Mouse (Mus musculus) cerebellum, adult 11-12 months (tissue): Measurements from ENCODE around the gene Il25.
A peak's percentile ranks its signal among the peaks of the same experiment; 100 is the strongest.
"Not testable (repeated sequence)": the region's sequence is repeated elsewhere in the genome, so short reads cannot be mapped to it uniquely, and the experiment has no call there.

Source experiments
- DNase-seq: peaks from one replicate; pipeline ENCODE4 v3.0.0; 2022

Il25 gene

DNA sequence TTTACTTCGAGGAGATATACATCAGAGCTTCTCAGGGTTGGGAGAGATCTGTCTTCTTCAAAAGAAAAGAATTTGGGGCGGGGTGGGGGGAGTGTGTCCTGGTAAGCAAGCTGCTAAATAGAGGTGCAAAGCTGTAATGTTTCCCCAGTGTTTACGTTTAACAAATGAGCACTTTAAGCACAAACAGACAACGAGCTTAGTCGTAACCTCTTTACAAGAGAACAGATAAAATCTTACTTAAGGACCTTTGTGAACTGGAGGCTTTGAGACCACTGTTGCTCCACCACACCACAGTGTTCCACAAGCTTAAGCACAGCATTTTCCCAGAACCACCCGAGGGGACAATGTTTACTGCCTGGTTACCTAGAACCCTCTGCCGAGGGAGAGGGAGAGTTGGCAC lies 5.2 kb upstream of the Il25 start:
- DNase-seq = no peak

DNA sequence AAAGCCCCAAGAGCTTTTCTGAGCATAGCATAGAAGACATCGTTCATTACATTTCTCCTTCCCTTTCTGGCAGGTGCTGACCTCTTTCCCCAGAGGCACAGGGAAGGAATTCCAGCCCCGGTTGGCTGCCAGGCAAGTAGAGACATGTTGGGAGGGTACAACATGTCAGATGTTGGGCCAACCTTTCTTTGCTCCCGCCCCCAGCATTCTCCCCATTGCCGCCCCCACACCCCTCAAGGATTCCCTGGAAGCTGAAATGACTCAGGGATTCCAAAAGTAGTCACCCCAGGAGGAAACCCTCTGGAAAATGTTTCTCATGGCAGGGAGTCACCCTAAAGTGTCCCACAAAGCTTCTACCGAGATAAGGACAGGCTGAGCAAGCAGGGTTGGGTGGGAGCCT lies 2.7 kb upstream of the Il25 start:
- DNase-seq = no peak

- DNase-seq = no peak
These were observed 2.1 kb upstream of the Il25 start for GRCm38 (mm10) chr14:54930431-54930830.

DNA sequence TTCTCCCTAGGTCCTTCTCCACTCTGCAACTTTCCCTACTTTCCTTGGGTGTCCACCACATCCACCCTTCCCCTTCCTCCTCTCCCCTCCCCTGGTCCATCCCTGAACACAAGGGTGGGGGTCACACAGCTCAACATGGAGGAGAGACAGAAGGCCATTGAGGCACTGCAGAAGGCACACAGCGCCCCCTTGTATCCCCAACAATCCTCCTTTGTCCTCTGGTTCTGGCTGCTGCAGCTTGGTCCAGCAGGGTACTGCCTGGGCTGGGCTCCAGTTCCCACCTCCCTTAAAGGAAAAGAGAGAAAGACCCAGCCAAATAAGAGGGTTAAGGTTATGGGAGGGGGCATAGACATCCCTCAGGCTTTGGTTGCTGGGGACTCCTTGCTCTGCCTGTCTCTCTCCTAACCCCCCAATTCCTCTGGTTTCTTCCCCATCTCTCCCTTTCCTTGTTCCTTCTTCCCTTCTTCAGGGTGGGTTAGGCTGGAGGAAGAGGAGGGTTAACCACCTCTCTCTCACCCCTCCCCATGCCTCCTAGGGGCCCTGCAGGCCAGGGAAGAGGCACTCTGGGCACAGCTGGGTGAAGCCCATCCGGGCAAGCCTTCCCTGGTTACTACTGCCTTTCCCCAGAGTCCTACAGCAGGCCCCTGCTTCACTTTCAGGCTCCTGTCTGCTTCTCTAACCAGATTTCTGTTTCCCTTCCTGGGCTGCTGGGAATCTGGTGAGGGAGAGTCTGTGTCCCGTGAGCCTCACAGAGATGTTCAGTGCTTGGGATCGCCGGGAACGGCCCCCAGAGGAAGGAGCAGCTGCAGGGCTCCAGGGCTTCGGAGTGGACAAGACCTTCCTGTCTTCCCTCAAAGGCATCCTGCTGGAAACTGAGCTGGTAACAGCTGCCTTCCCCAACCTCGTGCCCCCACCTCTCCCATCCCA lies 3.7 kb downstream of the Il25 start, which contains the start of gene Cmtm5:
Gene Cmtm5, plus strand, starts transcription at position 358 of the 927 bp plus-strand sequence.
- DNase-seq = peak; percentile 64

DNA sequence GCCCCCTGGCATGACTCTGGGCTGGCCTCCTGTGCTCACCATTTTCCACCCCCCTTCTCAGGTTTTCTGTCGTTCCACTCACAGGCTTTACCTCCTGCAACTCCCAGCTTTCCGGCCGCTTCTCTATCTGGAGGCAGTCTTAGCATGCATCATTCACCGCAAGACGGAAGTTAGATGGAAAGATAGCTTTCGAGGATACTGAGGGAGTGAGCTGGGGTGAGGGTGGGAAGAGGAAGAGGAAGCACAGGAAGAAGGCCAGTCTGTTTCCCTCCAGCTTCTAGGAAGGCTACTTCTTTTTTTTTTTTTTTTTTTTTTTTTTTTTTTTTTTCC lies 4.3 kb downstream of the Il25 start:
- DNase-seq = no peak

- no peak for DNase-seq
These were observed 5.1 kb downstream of the Il25 start for GRCm38 (mm10) chr14:54937361-54938182.

DNA sequence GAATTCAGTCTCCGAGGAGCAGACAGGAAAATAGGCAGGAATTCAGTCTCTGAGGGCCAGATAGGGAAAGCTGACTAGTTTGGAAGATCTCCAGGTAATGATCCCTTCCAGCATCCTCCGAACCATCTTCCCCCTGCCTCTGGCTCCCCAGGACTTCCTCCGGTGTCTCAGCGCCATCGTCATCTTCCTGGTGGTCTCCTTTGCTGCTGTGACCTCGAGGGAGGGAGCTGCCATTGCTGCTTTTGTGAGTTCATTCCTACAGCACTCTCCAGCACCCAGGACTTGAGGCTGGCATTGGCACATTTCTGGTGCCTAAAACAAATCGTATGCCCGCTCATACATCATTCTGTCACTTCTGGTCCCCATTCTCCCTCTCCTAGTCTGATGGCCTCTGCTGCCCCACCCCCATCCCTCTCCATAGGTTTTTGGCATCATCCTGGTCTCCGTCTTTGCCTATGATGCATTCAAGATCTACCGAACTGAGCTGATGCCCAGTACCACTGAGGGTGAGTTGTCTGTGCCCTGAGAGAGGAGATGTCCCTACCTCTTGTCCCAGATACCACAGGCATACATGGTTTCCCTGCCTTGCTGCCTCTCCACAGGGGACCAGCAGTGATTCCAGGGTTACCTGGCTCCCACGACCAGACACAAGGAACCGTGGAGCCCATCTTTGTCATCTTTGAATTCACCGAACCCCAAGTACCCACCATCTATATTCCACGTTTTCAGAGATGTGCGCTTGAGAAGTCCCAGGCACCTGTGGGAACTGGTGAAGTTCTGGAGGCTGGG lies 6.1 kb downstream of the Il25 start:
- no peak for DNase-seq

GRCm38 (mm10) chr14:54939434-54940175 lies 7.1 kb downstream of the Il25 start:
- peak; percentile 45 for DNase-seq

GRCm38 (mm10) chr14:54940176-54940530 lies 7.7 kb downstream of the Il25 start:
- DNase-seq = no peak

DNA sequence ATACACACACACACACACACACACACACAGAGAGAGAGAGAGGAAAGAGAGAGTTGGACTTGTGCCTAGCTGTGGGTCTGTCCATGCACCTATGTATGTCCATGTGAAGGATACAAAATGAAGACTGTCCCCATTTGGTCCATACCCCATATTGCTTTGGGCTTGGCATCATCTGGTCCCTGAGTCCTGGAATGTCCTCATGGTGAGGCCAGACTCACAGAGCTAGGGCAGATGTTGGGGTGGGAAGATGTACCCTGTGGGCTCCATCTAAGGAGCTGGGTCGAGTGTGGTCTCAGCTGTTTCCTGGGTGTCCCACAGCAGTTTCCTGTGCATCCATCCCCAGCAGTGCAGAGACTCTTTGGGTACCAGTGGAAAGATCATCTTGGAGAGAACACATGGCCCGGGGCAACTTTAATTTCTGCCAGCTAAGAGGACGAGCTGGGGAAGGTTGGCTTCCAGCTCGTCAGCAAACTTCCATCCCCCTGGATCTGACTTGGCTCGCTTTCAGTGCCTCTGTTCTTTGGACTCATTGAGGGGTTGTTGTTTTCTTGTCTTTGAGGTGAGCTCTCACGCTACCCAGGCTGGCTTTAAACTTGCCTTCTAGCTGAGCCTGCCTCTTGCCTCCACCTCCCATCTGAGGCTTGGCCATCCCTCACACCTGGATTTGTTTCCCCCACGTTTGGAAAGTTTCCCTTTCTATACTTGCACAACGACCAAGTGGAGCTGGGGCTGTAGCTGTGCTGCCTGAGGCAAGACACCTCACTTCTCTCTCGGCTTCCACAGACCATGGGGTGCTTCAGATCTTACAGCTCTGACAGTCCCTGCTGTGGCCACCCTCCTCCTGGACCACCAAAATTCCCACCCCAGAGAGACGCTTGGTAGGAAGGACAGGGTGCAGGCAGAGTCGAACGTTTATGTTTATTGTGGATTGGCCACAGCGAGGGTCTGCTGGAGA lies 8.8 kb downstream of the Il25 start:
- DNase-seq = no peak

DNA sequence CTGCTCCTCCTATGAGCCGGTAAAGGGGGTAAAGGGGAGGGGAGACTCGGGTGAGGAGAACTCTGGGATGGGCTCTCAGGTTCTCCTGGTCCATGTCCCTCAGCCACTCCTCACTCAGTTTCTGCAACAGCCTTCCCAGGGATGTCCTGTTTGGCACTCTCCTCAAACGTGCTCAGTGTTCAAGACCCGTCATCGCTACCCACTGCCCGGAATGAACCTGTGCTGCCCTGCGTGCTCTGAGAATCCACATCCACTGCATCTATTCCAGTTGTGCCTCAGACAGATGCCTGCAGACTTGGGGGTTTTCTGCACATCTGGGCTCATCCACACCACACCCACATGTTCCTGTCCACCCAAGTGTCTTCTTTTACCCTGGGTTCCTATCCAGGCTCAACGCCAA lies 10.0 kb downstream of the Il25 start:
- DNase-seq = no peak

GRCm38 (mm10) chr14:54943971-54944370 lies 11.5 kb downstream of the Il25 start:
- DNase-seq = no peak

- no peak for DNase-seq
These were observed 12.4 kb downstream of the Il25 start for GRCm38 (mm10) chr14:54944939-54945338.

GRCm38 (mm10) chr14:54945975-54946704 lies 13.6 kb downstream of the Il25 start:
- no peak for DNase-seq

DNA sequence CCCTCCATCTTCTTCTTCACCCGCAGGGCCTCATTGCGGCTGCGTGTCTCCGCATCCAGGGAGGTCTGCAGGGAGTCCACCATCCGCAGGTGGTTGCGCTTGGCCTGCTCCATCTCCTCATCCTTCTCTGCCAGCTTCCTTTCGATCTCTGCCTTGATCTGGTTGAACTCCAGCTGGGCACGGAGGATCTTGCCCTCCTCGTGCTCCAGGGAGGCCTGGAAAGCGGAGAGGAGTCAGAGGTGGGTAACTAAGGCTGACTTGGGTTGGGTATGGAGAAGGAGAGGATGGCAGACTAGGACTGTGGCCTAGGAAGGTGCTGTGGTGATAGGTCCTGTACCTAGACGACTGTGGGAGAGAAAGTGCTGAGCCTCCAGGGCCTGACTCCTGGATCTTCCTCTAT lies 14.5 kb downstream of the Il25 start:
- DNase-seq = not testable (repeated sequence)

DNA sequence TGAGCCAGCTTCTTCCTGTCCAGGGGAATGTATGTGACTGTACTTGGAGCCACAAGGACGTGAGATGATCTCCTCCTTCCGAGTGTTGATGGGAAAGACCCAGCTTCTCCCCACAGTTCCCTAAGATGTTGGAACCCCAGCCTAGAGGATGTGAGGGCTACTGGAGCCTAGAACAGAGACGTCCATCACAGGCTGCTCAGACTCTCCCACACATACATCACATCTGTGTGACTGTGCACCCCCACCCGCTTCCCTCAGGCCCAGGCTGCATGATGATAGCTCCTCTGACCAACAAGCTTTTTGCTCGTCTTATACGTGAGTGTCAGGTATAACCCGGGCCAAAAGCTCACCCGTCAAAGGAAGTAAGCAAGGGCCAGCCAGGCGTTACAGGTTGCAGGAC lies 16.3 kb downstream of the Il25 start:
- no peak for DNase-seq

DNA sequence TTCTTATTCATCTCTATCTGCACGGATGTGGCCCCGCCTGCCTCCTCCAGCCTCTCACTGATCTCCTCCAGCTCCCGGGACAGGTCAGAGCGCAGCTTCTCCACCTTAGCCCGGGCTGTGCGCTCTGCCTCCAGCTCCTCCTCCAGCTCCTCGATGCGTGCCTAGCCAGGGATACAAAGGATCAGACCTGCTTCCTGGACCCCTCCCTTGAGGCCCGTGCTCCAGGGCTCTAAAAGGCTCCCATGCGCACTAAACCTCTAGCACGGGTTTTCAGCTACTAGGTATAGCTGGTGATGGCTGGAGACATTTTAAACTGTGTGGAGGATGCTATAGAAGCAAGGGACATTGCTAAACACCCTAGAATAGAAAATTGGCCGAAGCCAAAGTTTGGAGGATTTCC lies 18.0 kb downstream of the Il25 start:
- no peak for DNase-seq

DNA sequence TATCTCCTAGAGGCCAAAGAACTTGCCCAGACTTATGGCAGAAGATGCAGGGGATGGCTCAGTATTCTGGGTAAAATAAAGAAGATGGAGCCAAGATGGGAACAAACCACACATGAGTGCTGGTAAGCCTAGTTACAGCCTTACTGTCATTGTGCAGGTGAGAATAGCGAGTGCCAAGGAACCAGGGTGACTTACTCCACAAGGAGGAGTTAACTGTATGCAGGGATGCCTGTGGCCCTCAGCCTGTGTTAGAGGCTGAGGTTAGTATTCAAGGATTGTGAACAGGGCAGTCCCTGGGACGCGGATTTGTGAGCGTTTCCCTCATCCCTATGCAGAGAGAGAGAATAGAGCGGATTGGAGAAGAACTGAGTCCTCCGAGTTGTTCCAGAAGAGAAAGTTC lies 19.1 kb downstream of the Il25 start:
- DNase-seq = no peak

DNA sequence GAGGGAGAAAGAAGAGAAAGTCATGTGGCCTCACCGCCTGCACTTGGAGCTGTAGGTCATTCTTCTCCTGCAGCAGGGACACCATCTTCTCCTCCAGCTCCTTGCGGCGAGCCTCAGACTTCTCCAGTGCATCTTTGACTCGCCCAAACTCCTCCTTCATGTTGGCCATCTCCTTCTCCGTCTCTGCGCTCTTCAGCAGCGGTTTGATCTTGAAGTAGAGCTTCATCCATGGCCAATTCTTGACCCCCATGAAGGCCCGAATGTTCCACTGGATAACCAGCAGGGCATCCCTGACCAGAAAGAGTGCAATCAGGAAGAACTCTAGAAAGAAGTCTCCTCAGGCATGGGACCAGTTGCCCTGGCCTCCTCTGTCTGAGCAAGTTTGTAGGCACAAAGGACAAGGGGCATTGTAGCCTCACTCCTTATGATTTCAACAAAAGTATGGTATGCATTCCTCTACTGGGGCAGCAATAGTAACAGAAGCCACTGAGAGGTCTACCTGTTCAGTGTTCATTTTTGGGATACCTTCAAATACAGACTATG lies 21.2 kb downstream of the Il25 start:
- DNase-seq = no peak

- DNase-seq = no peak
These were observed 22.0 kb downstream of the Il25 start for GRCm38 (mm10) chr14:54954474-54954873.
